Mouse (Mus musculus) bone marrow, adult 2 months (tissue): Measurements from ENCODE around the gene Il24.

ENCODE experiments used
- CTCF ChIP-seq: fragments of 200-500 bp; IDR thresholded peaks from 2 replicates; pipeline ENCODE4 v1.5.1; 2011; ENCODE audit warnings: low read length, control low read depth; ENCODE audit not compliant: control insufficient read depth, insufficient read depth
- POLR2A ChIP-seq: fragments of 200-500 bp; IDR thresholded peaks from 2 replicates; pipeline ENCODE4 v1.6.1; 2011; ENCODE audit warnings: low read depth, mild to moderate bottlenecking, control low read depth, low read length, borderline replicate concordance; ENCODE audit not compliant: control insufficient read depth

DNA sequence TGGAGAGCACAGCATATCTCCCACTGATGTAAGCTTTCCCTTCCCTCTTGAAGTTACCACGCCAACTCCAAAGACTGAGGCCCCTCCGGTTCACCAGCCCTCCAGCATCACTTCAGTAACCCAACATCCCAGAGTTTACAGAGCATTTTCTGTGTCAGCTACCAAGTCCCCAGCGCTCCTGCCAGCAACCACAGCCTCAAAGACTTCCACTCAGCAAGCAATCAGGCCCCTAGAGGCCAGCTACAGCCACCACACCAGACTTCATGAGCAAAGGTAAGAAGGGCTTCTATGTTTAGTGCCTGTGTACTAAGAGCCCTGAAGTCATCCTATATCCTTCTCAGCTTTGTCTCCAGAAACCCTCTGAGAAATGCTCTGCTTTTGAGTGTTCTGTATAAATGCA, 11.3 kb downstream of the Il24 start:
- no peak for TF ChIP-seq CTCF
- TF ChIP-seq POLR2A, result no peak
